Mouse (Mus musculus): Measurements from ENCODE around the gene Pard3. TPM values are rescaled to one million over a fixed set of nuclear protein-coding genes. Genes with fewer than 3 reads are reported as not detected.

Pard3 gene
- polyA plus RNA-seq, 1 experiment from 2014 or later = 24.2 TPM

DNA sequence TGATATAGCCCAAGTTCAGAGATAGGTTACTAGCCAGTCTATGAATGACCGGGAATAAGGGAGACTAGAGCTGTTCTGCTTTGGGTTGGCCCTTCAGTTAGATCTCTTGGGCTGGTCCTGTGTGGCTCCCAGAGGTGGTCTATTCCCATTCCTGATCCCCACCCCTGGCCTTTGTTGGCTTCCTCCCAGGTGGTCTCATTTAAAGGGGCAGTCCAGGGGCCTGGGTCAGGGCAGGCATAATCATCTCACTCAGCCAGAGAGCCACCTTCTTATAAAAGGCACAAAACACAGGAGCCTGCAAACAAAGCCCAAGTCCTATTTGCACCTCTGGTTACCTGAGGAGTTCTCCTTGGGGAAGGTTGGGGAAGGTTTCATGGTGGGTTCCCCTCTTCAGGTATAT lies 447.6 kb downstream of the Pard3 start:
- no peaks in the 10 kb centered on the region for H3K27me3 ChIP-seq (ENCODE audit: insufficient read depth, poor library complexity, severe bottlenecking)
- 76% methylated on average over 1 of the region's 1 CpGs for WGBS
- no peak overlapping the region for H3K4me3 ChIP-seq
- DNase-seq (ENCODE audit: low spot score) = no peak
- H3K9me3 ChIP-seq = no peaks in the 10 kb centered on the region
- no peaks in the 10 kb centered on the region for H3K36me3 ChIP-seq
- peaks cover 40% of the 10 kb centered on the region for H3K4me1 ChIP-seq (replicated peaks)
- peak overlapping the region; percentile 29; the same call in 1 of the 2 replicates for H3K27ac ChIP-seq

DNA sequence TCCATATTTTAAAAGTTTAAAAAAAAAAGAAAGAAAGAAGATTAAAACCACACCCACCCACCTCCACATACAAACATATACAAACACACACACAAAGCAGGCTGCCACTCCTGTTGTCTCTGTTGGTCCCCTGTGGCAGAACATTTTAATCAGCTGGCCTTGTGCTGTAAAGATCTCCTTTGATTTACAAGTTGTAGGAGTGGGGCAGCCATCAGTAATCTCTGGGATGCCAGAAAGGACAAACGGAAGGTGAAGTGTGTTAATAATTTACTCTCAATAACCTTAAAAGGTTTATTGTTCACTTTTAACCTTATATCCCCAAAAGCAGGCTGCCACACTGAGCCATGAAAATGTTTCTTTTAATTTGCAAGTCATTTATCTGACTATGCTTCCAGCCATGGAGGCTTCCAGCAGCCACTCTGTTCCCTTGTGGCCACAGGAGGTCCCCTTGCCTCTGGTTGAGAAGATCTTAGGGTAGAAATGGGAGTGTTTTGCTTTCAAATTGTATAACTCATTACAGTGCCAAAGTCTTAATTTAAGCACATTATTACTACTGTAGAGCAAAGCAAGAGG lies 448.4 kb downstream of the Pard3 start:
- no peaks in the 10 kb centered on the region for H3K36me3 ChIP-seq
- 57% methylated on average over 1 of the region's 1 CpGs for WGBS
- no peak overlapping the region for H3K27ac ChIP-seq
- DNase-seq (ENCODE audit: low spot score) = no peak
- H3K27me3 ChIP-seq (ENCODE audit: insufficient read depth, poor library complexity, severe bottlenecking) = no peaks in the 10 kb centered on the region
- H3K9me3 ChIP-seq = no peaks in the 10 kb centered on the region
- peaks cover 40% of the 10 kb centered on the region for H3K4me1 ChIP-seq (replicated peaks)
- no peak overlapping the region for H3K4me3 ChIP-seq

DNA sequence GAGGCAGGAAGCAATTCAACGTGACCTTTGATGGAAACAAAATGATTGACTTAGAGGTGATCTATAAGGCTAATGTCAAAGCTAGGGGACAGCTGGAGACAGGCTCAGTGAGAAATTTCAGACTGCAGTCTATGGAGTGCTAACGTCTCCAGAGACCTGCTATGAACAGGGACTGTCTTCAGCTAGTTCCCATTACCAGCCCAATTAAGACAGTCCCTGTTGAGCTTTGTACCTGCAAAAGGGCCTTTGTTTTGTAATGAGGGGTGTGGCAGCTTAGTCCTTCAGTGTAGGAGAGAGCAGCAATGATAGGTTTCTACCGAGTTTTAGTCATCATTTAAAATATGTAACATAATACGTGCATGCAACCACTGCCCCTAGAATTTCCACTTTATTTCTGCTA lies 448.9 kb downstream of the Pard3 start:
- peaks cover 40% of the 10 kb centered on the region for H3K4me1 ChIP-seq (replicated peaks)
- no peaks in the 10 kb centered on the region for H3K9me3 ChIP-seq
- WGBS = 59% methylated on average over 4 of the region's 4 CpGs
- H3K27ac ChIP-seq = no peak overlapping the region
- no peaks in the 10 kb centered on the region for H3K36me3 ChIP-seq
- H3K4me3 ChIP-seq = no peak overlapping the region
- no peak for DNase-seq (ENCODE audit: low spot score)
- no peaks in the 10 kb centered on the region for H3K27me3 ChIP-seq (ENCODE audit: insufficient read depth, poor library complexity, severe bottlenecking)

DNA sequence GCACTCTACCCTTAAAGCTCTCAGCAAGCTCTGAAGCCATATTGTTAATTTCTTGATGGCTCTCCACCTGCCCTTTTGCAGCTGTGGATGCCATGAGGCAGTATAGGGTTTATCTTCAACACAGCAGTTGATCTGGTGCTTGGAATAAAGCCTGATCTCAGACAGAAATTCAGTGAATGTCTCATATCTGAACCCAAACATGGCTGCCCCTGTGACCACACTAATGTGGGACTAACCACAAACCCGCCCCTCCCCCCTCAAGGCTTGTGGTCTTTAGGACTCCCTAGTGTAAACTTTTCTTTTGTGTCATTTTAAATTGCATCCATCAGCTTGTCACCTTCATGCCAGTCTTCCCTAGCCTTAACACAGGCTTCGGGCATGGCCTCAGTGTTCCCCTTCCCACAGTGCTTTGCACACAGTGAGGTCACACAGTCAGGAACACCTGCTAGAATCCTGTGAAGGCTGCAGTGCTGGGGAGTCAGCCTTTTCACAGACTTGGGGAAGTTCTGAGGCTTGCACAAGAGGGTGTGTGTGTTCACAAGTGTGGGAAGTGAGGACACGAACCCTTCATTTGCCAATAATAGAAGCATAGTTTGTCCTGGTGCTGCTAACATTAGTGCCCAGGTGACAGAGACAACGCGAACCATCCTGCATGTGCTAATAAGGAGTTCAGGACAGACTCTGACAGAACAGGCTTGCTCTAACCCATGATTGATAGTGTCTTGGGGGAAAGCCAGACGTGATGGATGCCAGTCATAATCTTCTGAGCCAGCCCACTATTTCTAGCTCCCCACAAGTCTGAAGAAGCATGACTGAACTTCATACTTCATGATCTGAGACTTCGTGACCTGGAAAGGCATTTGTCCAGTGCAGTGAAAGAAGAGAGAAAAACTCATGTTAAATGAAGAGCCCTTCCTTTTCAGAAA lies 451.4 kb downstream of the Pard3 start:
- DNase-seq (ENCODE audit: low spot score) = no peak
- no peak overlapping the region for H3K27ac ChIP-seq
- H3K9me3 ChIP-seq = no peaks in the 10 kb centered on the region
- no peak overlapping the region for H3K4me3 ChIP-seq
- H3K36me3 ChIP-seq = no peaks in the 10 kb centered on the region
- 86% methylated on average over 7 of the region's 7 CpGs for WGBS
- H3K4me1 ChIP-seq (replicated peaks) = peaks cover 33% of the 10 kb centered on the region
- H3K27me3 ChIP-seq (ENCODE audit: insufficient read depth, poor library complexity, severe bottlenecking) = no peaks in the 10 kb centered on the region

- Histone ChIP-seq H3K36me3 (no peaks in the 10 kb centered on the region), H3K4me1 (replicated peaks) (peaks cover 23% of the 10 kb centered on the region), H3K27ac (no peak overlapping the region), H3K9me3 (no peaks in the 10 kb centered on the region), H3K4me3 (no peak overlapping the region), H3K27me3 (ENCODE audit: insufficient read depth, poor library complexity, severe bottlenecking) (no peaks in the 10 kb centered on the region)
- WGBS = 77% methylated on average over 2 of the region's 2 CpGs
- no peak for DNase-seq (ENCODE audit: low spot score)
Measured at GRCm38 (mm10) chr8:127516043-127516442, 452.4 kb downstream of the Pard3 start.

DNA sequence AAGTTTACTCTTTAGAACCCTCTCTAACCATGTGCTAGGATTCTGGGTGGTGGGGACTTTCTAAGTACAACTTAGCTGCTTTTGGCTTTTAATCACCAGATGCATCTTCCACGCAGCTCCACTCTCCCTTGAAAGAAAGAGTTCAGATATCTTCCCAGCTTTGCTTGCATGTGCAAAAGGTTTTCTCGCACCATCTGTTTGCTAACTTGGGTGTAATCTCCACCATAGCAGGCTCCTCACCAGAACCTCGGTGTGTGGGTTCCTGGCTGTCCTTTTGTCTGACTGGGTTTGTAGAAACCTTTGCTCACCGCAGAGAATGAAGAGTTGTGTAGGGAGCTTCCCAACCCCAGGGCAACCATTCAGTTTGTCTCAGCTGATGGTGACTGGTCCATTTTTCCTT lies 462.0 kb downstream of the Pard3 start:
- 84% methylated on average over 4 of the region's 4 CpGs for whole genome bisulfite sequencing
- Histone ChIP-seq H3K4me1 (replicated peaks) (0 out of 2 replicates have a peak, but pooled peaks cover 2% of the 10 kb centered on the region), H3K27ac (no peak overlapping the region), H3K4me3 (no peak overlapping the region), H3K27me3 (ENCODE audit: insufficient read depth, poor library complexity, severe bottlenecking) (no peaks in the 10 kb centered on the region), H3K9me3 (no peaks in the 10 kb centered on the region), H3K36me3 (no peaks in the 10 kb centered on the region)
- DNase-seq (ENCODE audit: low spot score) = no peak

GRCm38 (mm10) chr8:127528315-127528714 lies 464.6 kb downstream of the Pard3 start:
- no peaks in the 10 kb centered on the region for H3K4me1 ChIP-seq (replicated peaks)
- H3K9me3 ChIP-seq = no peaks in the 10 kb centered on the region
- H3K4me3 ChIP-seq = no peak overlapping the region
- no peaks in the 10 kb centered on the region for H3K36me3 ChIP-seq
- no peak for DNase-seq (ENCODE audit: low spot score)
- H3K27me3 ChIP-seq (ENCODE audit: insufficient read depth, poor library complexity, severe bottlenecking) = no peaks in the 10 kb centered on the region
- no peak overlapping the region for H3K27ac ChIP-seq
- WGBS = 93% methylated on average over 2 of the region's 2 CpGs

GRCm38 (mm10) chr8:127529746-127530145 lies 466.1 kb downstream of the Pard3 start:
- no peaks in the 10 kb centered on the region for H3K36me3 ChIP-seq
- 92% methylated on average over 2 of the region's 2 CpGs for WGBS
- no peak for DNase-seq (ENCODE audit: low spot score)
- 0 out of 2 replicates have a peak, but pooled peaks cover 2% of the 10 kb centered on the region for H3K4me1 ChIP-seq (replicated peaks)
- H3K27ac ChIP-seq = no peak overlapping the region
- no peaks in the 10 kb centered on the region for H3K9me3 ChIP-seq
- H3K4me3 ChIP-seq = no peak overlapping the region
- no peaks in the 10 kb centered on the region for H3K27me3 ChIP-seq (ENCODE audit: insufficient read depth, poor library complexity, severe bottlenecking)

DNA sequence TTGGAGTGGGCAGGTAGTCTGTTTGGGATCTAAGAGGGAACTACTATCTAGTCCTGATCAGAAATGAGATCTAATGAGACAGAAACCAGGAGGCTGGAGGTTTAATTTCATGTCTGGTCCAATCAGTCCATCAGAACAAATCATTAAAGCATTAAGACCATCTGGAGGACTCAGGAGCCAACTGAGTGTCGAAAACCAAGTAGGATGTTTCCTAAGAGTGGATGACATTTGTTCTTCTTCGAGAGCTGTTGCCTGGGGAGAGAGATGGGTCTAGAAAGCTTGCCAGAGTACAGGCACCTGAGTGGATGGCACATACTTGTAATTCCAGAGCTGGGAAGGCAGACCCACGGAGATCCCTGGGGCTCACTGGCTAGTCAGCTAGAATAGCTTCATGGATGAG lies 468.2 kb downstream of the Pard3 start:
- no peaks in the 10 kb centered on the region for H3K36me3 ChIP-seq
- no peaks in the 10 kb centered on the region for H3K9me3 ChIP-seq
- DNase-seq (ENCODE audit: low spot score) = no peak
- H3K27me3 ChIP-seq (ENCODE audit: insufficient read depth, poor library complexity, severe bottlenecking) = no peaks in the 10 kb centered on the region
- H3K4me3 ChIP-seq = no peak overlapping the region
- H3K27ac ChIP-seq = no peak overlapping the region
- 0 out of 2 replicates have a peak, but pooled peaks cover 4% of the 10 kb centered on the region for H3K4me1 ChIP-seq (replicated peaks)
- 80% methylated on average over 3 of the region's 3 CpGs for WGBS

- Histone ChIP-seq H3K27ac (no peak overlapping the region), H3K4me3 (no peak overlapping the region), H3K27me3 (ENCODE audit: insufficient read depth, poor library complexity, severe bottlenecking) (no peaks in the 10 kb centered on the region), H3K4me1 (replicated peaks) (0 out of 2 replicates have a peak, but pooled peaks cover 4% of the 10 kb centered on the region), H3K9me3 (no peaks in the 10 kb centered on the region), H3K36me3 (no peaks in the 10 kb centered on the region)
- DNase-seq (ENCODE audit: low spot score) = no peak
- WGBS = 84% methylated on average over 3 of the region's 3 CpGs
Measured at GRCm38 (mm10) chr8:127534789-127535188, 471.1 kb downstream of the Pard3 start.

GRCm38 (mm10) chr8:127535192-127535845 lies 471.6 kb downstream of the Pard3 start:
- no peak overlapping the region for H3K4me3 ChIP-seq
- no peak for DNase-seq (ENCODE audit: low spot score)
- H3K36me3 ChIP-seq = no peaks in the 10 kb centered on the region
- no peak overlapping the region for H3K27ac ChIP-seq
- 85% methylated on average over 8 of the region's 8 CpGs for whole genome bisulfite sequencing
- H3K4me1 ChIP-seq (replicated peaks) = 0 out of 2 replicates have a peak, but pooled peaks cover 4% of the 10 kb centered on the region
- no peaks in the 10 kb centered on the region for H3K27me3 ChIP-seq (ENCODE audit: insufficient read depth, poor library complexity, severe bottlenecking)
- H3K9me3 ChIP-seq = no peaks in the 10 kb centered on the region

DNA sequence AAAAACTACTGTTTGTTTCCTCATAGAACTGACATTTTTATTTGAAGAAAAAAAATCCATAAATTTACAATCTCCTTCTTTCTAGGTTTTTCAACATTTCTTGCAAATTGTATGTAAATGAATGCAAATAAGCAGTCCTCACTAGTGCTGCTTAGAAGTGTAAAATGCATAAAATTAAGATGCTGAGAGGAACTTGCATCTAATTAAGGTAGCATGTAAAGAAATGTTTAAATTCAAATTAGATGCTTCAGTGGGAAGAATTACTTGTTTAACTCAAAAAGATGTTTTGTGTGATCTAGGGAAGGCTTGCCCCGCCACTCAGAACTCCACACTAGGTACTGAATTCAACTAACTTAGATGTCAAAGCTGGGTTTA lies 472.1 kb downstream of the Pard3 start:
- H3K36me3 ChIP-seq = no peaks in the 10 kb centered on the region
- WGBS = 76% methylated on average over 1 of the region's 1 CpGs
- H3K9me3 ChIP-seq = no peaks in the 10 kb centered on the region
- DNase-seq (ENCODE audit: low spot score) = no peak
- no peak overlapping the region for H3K27ac ChIP-seq
- H3K4me1 ChIP-seq (replicated peaks) = 0 out of 2 replicates have a peak, but pooled peaks cover 4% of the 10 kb centered on the region
- H3K4me3 ChIP-seq = no peak overlapping the region
- H3K27me3 ChIP-seq (ENCODE audit: insufficient read depth, poor library complexity, severe bottlenecking) = no peaks in the 10 kb centered on the region

DNA sequence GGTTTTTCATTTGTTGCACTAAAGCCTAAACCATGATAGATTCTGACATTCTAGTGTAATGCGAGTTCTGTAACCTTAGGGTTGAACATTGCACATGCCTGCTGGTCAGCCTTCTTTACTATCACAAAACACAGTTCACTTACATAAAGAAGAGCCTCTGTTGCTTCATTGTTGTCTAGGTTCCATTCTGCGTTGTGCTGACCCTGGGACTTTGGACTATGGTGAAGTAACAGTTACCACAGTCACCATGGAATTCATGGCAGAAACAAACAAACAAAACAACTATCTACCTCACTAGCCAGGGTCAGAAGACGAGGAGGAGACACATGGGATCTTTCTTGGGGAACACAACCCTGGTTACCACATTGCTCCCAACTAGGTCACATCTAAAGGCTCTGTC lies 476.1 kb downstream of the Pard3 start:
- Histone ChIP-seq H3K9me3 (no peaks in the 10 kb centered on the region), H3K36me3 (no peaks in the 10 kb centered on the region), H3K4me1 (replicated peaks) (peaks cover 15% of the 10 kb centered on the region), H3K27me3 (ENCODE audit: insufficient read depth, poor library complexity, severe bottlenecking) (no peaks in the 10 kb centered on the region), H3K4me3 (no peak overlapping the region), H3K27ac (no peak overlapping the region)
- 93% methylated on average over 3 of the region's 3 CpGs for WGBS
- no peak for DNase-seq (ENCODE audit: low spot score)

Measured in hindbrain, embryonic 10.5 days (tissue).